Mouse (Mus musculus) gastrocnemius, adult 18-20 months (tissue): Measurements from ENCODE around the gene Zfp317. TPM values are rescaled to one million over a fixed set of nuclear protein-coding genes. Genes with fewer than 3 reads are reported as not detected.
"Not testable (repeated sequence)": the region's sequence is repeated elsewhere in the genome, so short reads cannot be mapped to it uniquely, and the experiment has no call there.

ENCODE experiments used
- DNase-seq: peaks from one replicate; pipeline ENCODE4 v3.0.0; 2021; ENCODE audit warnings: low spot score
- long read RNA-seq, 2 experiments: library from polyadenylated mRNA; stranded (forward); transcript quantifications; one replicate each; pipeline ENCODE4 v2.0.0; 2021
- total RNA-seq, 2 experiments: library from RNA; stranded (reverse); gene quantifications; 2 replicates each; pipeline ENCODE4 v1.2.3; 2021

Gene Zfp317
- 10 to 100 TPM; 14.3 to 15.2 TPM for total RNA-seq
- long read RNA-seq, experiment 1, partial matches to known transcripts = 0 of 19 reads
- long read RNA-seq, experiment 1, other reads (novel, unspliced or antisense) = 17 of 19 reads
- long read RNA-seq, experiment 2, transcript Zfp317-202 (9 exons, 3,988 nt) = major isoform, 6 of 28 reads
- long read RNA-seq, experiment 2, partial matches to known transcripts = 2 of 28 reads
- long read RNA-seq, experiment 2, other reads (novel, unspliced or antisense) = 20 of 28 reads

DNA sequence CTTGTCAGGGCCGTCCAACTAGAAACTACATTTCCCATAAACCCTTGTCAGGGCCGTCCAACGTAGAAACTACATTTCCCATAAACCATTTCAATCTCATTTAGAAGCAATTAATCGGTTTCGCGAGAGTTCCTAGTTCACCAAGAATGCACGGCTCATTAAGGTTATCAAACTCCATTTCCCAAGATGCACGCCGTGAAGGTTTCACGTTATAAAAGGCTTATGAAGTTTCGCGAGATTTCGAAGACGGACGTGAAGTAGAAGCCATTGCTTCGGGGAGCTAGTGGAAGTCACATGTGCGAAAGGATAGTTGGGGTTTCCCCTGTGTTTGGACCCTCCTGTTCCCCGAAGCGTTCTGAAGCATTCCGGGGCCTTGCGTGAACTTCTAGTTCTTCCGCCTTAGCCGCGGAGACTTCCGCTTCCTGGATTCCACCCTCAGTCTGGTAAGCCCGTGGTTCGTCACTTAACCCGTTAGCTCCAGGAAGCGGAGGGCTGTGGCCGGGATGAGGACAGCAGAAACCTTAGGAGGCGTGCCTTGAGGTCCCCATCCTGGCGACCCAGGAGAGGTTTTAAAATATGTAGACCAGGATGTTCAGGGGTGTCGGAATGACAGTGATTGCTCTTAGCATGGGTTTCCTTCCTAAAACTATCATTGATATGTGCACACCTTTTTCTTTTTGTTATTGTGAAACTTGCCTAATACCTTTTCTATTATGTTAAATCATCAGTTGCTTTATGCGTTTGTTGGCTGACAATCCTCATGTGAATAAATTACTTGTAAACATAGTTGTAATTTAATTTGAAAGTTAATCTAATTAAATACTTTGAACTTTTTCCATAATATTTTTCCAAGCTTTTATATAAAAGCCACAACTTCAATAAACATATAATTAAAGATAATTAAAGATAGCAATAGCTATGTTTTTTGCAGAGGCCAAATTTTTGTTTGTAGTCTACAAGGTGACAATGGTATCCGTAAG is at the start of gene Zfp317:
Zfp317 (plus strand) TSS at position 260 of the 980 bp plus-strand sequence.
- DNase-seq = peak; percentile 96

DNA sequence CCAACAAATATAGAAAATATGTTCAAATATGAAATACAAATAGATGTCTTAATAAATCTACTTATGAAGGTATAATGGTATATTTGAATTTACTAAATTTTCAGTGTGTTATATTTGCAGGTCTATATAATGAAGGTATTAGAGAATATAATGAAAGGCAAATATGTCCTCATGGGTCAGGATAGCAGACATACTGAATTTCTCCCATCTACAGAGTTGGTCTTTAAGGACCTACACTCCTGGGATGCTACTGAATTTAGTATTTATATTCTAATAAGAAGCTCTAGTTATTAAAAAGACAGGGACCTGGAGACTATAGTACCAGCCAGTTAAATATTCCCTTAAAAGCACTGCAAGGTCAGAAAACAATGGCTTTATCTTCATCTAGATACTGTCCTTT is 39.6 kb upstream of the Zfp317 start, which contains the start of gene Olfr855:
Olfr855 (plus strand) TSS at position 301 of the 400 bp plus-strand sequence.
- DNase-seq = no peak

DNA sequence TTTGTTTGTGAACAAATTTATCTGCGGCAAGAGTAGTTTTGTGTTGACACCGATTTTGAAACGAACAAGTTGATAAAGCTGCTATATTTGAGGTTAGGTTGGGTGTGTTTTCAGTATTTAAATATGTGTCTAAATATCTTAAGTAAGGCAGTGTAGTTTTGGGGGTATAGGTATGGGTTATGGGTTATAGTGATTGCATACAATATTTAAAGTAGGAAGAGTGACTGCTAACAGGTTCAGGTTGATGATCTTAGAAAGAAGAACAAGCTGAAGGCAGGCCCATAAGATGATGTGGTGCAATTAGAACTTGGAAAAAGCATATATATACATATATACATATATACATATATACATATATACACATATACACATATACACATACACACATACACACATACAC is 605 bp upstream of the Zfp317 start:
- DNase-seq = no peak

DNA sequence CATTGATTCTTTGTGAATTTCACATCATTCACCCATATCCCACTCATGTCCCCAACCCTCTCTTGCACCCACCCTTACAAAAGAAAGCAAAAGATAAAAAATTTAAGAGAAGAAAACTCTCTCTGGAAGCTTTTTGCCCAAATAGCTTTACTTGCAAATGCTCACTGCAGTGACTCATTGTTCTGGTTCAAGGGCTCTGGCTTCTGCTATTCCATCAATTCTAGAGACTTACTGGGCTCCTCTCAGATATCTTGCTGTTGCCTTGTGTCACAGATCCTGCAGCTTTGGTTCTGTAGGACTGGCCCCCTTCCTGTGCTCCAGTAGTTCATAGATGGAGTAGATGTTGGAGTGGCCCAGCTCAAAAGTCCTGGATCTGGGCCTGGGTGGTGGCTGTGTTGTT is 7.7 kb downstream of the Zfp317 start:
- DNase-seq = no peak

DNA sequence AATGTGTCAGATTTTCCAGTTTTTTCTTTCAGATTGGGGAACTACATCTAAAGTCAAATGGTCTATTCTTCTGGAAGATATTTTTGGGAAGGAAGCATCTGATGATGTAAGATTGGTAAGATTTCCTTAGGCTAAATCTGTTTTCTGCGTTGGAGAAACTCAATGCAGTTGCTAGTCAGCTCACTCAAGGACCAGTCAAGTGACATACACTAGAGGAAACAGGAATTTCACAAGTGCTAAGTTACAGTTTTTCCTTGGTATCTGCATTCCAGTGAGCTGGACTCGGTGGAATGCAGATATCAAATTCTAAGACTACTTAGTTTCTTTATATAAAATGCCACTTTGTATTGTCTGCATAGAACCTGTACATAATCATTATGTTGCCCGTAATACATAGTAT is 23.3 kb downstream of the Zfp317 start:
- no peak for DNase-seq

DNA sequence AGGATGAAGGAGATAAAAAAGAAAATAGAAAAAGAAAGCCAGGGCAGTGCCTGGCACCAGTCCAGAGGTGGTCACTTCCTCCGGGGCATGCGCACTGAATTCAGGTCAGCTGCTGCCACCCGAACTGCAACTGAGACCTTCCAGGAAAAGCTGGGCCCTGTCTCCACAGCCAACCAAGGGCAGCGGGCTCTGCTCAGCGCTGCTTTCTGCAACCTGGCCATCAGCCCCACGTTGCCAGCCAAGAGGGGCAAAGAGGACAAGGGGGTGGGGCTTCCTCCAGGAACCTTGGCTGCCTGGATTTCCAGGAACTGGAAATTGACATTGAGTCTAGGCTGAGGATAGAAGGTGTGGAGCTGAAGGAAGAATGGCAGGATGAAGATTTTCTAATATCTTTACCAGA is 68.4 kb downstream of the Zfp317 start:
- DNase-seq = no peak

DNA sequence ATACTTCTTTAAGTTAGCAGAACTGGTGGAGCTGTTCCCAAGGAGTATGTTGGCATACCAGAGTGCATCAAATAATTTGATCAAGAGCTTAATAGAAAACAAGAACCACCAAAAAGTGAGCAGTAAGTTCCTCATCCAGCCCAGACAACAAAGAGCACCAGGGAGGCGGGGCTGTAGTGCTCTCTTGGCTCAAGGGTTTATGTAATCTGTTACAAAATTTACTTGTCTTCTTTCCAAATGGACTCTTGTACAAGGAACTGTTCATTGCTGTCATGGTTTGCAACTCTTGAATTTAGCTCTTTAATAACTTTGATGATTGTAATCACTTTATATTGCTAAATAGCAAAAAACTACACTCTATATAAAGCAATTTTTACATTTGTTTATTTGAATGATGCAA is 69.5 kb downstream of the Zfp317 start:
- no peak for DNase-seq

DNA sequence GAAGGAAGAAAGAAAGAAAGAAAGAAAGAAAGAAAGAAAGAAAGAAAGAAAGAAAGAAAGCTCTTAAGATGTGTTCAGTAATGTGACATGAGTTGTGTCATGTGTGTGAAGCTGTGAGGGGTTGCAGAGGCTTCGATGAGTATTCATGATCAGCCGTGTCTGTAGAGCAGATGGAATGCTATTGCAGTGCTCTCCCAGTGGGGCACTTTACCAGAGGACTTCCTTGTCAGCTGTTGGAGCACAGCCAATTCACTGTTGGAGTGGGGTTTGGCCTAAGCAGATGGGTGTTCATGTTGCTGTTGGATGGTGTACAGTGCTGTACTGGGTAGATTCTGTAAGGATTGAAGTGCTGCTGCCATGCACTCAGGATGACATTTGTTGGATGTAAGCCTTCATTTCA is 70.5 kb downstream of the Zfp317 start:
- DNase-seq = no peak

DNA sequence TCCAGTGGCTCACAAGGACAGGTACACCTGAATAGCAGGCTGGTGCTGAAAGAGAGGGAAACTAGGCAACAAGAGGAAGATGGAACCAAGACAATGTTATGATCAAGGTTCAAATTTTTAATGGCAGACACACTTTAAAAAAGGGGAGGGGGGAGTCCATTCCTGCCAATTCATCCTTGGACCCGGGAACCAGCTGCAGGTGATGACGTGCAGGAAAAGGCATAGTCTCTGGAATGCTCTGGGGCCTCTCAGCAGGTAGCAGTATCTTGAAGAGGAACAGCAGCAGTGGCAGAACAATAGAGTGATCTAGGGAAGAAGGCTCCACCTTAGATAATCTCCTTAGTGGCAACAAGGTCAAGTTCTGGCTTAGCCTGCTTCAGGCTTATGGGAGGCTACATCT is 72.4 kb downstream of the Zfp317 start:
- DNase-seq = not testable (repeated sequence)

DNA sequence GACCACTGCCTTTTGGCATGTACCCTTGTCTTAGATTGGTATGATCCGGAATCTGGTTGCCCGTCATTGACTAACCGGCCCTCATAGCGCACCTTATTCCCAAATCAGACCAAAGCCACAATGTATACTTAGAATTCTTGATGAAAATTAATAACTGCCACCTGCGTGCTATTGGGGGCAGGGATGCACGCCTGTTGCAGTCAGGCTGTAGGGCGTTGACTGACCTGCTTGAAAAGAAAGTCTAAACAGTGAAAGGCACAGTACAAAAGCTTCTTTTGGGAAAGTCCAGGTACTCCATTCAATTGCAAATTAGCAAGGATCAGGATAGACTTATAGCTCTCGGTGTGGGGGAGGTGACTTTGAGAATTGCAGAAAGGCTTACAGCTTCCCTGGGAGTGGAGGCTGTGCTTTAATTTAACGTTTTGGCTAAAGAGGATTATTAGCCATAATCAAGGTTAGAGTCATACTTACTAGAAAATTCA is 73.0 kb downstream of the Zfp317 start:
- not testable (repeated sequence) for DNase-seq

Other genes with a start within 250 kb of the Zfp317 start
- not detected for gene Olfr847, start 243.4 kb upstream of the Zfp317 start, total RNA-seq
- not detected for gene Olfr849, start 181.8 kb upstream of the Zfp317 start, total RNA-seq
- gene Olfr850, start 143.9 kb upstream of the Zfp317 start, total RNA-seq = not detected
- gene Olfr851, start 128.8 kb upstream of the Zfp317 start, total RNA-seq = not detected
- not detected for gene Olfr853, start 81.0 kb upstream of the Zfp317 start, total RNA-seq
- gene Olfr854, start 54.7 kb upstream of the Zfp317 start, total RNA-seq = not detected
- not detected for gene Olfr855, start 39.5 kb upstream of the Zfp317 start, total RNA-seq
- not detected for gene Olfr857, start 87.3 kb downstream of the Zfp317 start, total RNA-seq
- gene Olfr58, start 158.2 kb downstream of the Zfp317 start, total RNA-seq = not detected
- not detected for gene Olfr859, start 182.8 kb downstream of the Zfp317 start, total RNA-seq
- gene Olfr860, start 227.6 kb downstream of the Zfp317 start, total RNA-seq = not detected